Mouse (Mus musculus) embryonic facial prominence, embryonic 10.5 days (tissue): ENCODE measurements around the gene BC025920. TPM values are rescaled to one million over a fixed set of nuclear protein-coding genes. Genes with fewer than 3 reads are reported as not detected.
A peak's percentile ranks its signal among the peaks of the same experiment; 100 is the strongest.

Experiments
- DNase-seq: peaks from one replicate; pipeline ENCODE4 v3.0.0-alpha.2; 2017; ENCODE audit warnings: low spot score
- H3K27ac ChIP-seq: fragments of 300-500 bp; sonication (generic); replicated peaks from 2 replicates; pipeline ENCODE4 v1.5.1; 2016; ENCODE audit warnings: mild to moderate bottlenecking
- H3K27me3 ChIP-seq: fragments of 300-500 bp; sonication (generic); replicated peaks from 2 replicates; pipeline ENCODE4 v1.6.1; 2016; ENCODE audit warnings: low read depth, mild to moderate bottlenecking; ENCODE audit not compliant: poor library complexity, severe bottlenecking
- H3K36me3 ChIP-seq: fragments of 300-500 bp; sonication (generic); replicated peaks from 2 replicates; pipeline ENCODE4 v1.6.1; 2016; ENCODE audit warnings: mild to moderate bottlenecking, moderate library complexity
- H3K4me1 ChIP-seq: fragments of 300-500 bp; sonication (generic); 2 replicates; pipeline ENCODE4 v1.6.1; 2016
- H3K4me3 ChIP-seq: fragments of 300-500 bp; sonication (generic); 2 replicates; pipeline ENCODE4 v1.5.1; 2016; ENCODE audit warnings: mild to moderate bottlenecking, moderate library complexity
- H3K9me3 ChIP-seq: fragments of 300-500 bp; sonication (generic); 2 replicates; pipeline ENCODE4 v1.6.1; 2016; ENCODE audit warnings: mild to moderate bottlenecking
- WGBS: fragments of 180-500 bp; shearing (Covaris S2); methylation state at CpG from one replicate; pipeline ENCODE4 v1.1.7; 2016; 5-methylcytosine and 5-hydroxymethylcytosine counted together
- polyA plus RNA-seq: library from polyadenylated mRNA; unstranded; fragments of >200 nt; fragmentation: Nextera tagmentation; extraction: Ambion mirVana; gene quantifications from 2 replicates; pipeline ENCODE4 v1.2.1, GENCODE M21; 2016

The BC025920 gene
- polyA plus RNA-seq, 1 experiment from 2014 or later, result 2.1 TPM

GRCm38 (mm10) chr10:81568381-81569191 lies 37.5 kb upstream of the BC025920 start:
- H3K9me3 ChIP-seq, result no peaks in the 10 kb centered on the region
- peak; percentile 81 for DNase-seq
- H3K4me3 ChIP-seq, result peak overlapping the region; percentile 39
- H3K36me3 ChIP-seq, result peaks cover 37% of the 10 kb centered on the region
- peak overlapping the region; percentile 82 for H3K27ac ChIP-seq
- H3K4me1 ChIP-seq, result peaks cover 97% of the 10 kb centered on the region
- peaks cover 82% of the 10 kb centered on the region for H3K27me3 ChIP-seq
- 8% methylated on average over 16 of the region's 16 CpGs for WGBS

GRCm38 (mm10) chr10:81569507-81570237 lies 36.4 kb upstream of the BC025920 start:
- Histone ChIP-seq H3K27ac (peak overlapping the region; percentile 82), H3K4me1 (peaks cover 97% of the 10 kb centered on the region), H3K4me3 (peak overlapping the region; percentile 54), H3K9me3 (no peaks in the 10 kb centered on the region), H3K36me3 (peaks cover 29% of the 10 kb centered on the region), H3K27me3 (peaks cover 82% of the 10 kb centered on the region)
- WGBS, result 33% methylated on average over 9 of the region's 9 CpGs
- DNase-seq, result peak; percentile 42

DNA sequence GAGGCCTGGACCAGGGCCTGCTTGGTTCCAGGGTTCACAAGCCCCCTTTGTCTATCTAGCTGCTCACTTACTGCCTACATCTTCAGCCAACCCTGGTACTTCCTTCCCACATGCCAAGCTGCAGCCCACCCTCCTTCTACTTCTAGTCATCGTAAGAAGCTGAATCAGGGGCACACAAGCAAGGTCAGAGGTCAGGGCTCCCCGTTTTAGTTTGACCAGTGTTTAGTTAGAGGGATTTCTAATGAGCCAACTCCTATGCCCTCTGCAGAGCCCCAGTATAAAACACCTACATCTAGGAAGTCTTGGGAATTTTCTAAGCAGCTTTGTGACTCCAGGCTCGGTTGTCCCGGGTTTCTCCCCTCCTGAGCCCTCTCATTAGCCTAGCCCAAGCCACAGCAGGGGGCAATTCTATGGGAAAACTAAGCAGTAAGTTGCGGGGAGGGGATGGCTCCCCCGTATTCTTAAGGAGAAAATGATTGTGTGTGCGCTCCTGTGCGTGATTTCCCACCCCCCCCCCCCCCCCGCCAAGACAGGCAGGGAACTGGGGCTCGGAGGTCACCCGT lies 35.8 kb upstream of the BC025920 start:
- WGBS, result under 1% methylated on average over 10 of the region's 11 CpGs
- Histone ChIP-seq H3K4me1 (peaks cover 97% of the 10 kb centered on the region), H3K4me3 (peak overlapping the region; percentile 54), H3K36me3 (peaks cover 22% of the 10 kb centered on the region), H3K27me3 (peaks cover 82% of the 10 kb centered on the region), H3K9me3 (no peaks in the 10 kb centered on the region), H3K27ac (peak overlapping the region; percentile 82)
- no peak for DNase-seq

DNA sequence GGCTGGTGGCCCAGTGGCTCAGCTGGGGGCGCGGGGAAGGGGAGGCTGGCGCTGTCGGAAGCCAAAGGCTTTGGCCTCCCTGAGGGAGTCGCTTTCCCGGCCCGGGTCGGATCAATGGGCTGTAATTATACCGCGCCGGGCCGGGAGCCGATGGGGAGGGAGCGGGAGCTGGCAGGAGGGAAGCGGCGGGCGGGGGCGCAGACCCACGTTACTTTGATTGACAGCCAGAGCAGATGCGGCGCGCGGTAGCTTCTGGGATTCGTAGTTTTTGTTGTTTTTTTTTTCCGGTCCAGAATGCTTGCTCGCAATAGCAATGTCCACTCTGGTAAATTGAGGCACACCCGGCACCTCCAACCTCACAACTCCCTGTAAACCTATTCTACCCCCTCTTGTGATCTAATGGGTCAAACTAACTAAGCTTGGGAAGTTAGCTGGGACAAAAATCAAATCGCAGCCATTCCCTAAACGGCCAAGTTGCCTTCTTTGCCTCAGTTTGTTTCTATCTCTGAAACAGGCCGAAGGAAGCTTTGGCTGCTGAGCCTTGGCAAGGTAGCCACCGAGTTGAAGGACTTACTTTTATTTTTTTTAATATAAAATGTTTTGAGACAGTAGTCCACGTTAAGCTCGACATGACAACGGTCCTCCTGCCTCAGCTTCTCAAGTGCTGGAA lies 35.1 kb upstream of the BC025920 start:
- peak overlapping the region; percentile 82 for H3K27ac ChIP-seq
- no peaks in the 10 kb centered on the region for H3K9me3 ChIP-seq
- H3K4me3 ChIP-seq, result peak overlapping the region; percentile 54
- peaks cover 97% of the 10 kb centered on the region for H3K4me1 ChIP-seq
- DNase-seq, result peak; percentile 99
- peaks cover 16% of the 10 kb centered on the region for H3K36me3 ChIP-seq
- under 1% methylated on average over 34 of the region's 34 CpGs for WGBS
- H3K27me3 ChIP-seq, result peaks cover 82% of the 10 kb centered on the region

GRCm38 (mm10) chr10:81571501-81571876 lies 34.6 kb upstream of the BC025920 start:
- WGBS, result under 1% methylated on average over 18 of the region's 18 CpGs
- peak overlapping the region; percentile 54 for H3K4me3 ChIP-seq
- peaks cover 96% of the 10 kb centered on the region for H3K4me1 ChIP-seq
- peak; percentile 97 for DNase-seq
- H3K9me3 ChIP-seq, result no peaks in the 10 kb centered on the region
- H3K36me3 ChIP-seq, result peaks cover 11% of the 10 kb centered on the region
- H3K27me3 ChIP-seq, result peaks cover 82% of the 10 kb centered on the region
- peak overlapping the region; percentile 80 for H3K27ac ChIP-seq

- H3K4me3 ChIP-seq, result peak overlapping the region; percentile 54
- 0 out of 2 replicates have a peak, but pooled peaks cover 3% of the 10 kb centered on the region for H3K36me3 ChIP-seq
- H3K27ac ChIP-seq, result peak overlapping the region; percentile 80
- DNase-seq, result no peak
- peaks cover 82% of the 10 kb centered on the region for H3K27me3 ChIP-seq
- WGBS, result 2% methylated on average over 9 of the region's 9 CpGs
- no peaks in the 10 kb centered on the region for H3K9me3 ChIP-seq
- peaks cover 89% of the 10 kb centered on the region for H3K4me1 ChIP-seq
These were observed 33.9 kb upstream of the BC025920 start for GRCm38 (mm10) chr10:81572133-81572671.

DNA sequence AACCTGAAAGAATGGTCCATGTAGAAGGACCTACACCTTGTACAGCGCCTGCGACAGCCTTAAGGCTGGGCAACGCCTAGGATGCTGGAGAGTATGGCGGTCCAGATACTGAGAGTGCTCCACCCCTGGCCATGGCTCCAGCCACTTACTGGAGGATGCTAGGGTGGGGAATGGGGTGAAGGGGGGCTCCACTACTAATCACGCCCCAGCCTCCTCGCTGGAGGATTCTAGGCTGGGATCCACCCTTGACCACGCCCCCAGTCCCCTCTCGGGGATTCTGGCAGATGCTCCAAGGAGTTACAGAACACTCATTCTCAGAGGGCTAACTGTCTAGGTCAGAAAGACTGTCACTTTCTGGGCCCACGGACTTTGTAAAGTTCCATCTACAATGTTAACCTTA lies 33.1 kb upstream of the BC025920 start:
- H3K27me3 ChIP-seq, result peaks cover 82% of the 10 kb centered on the region
- DNase-seq, result no peak
- no peaks in the 10 kb centered on the region for H3K36me3 ChIP-seq
- 6% methylated on average over 9 of the region's 9 CpGs for WGBS
- H3K4me1 ChIP-seq, result peaks cover 81% of the 10 kb centered on the region
- 0 out of 2 replicates have a peak overlapping the region, but pooled peaks have one; percentile 26 for H3K27ac ChIP-seq
- H3K4me3 ChIP-seq, result peak overlapping the region; percentile 54
- H3K9me3 ChIP-seq, result no peaks in the 10 kb centered on the region

DNA sequence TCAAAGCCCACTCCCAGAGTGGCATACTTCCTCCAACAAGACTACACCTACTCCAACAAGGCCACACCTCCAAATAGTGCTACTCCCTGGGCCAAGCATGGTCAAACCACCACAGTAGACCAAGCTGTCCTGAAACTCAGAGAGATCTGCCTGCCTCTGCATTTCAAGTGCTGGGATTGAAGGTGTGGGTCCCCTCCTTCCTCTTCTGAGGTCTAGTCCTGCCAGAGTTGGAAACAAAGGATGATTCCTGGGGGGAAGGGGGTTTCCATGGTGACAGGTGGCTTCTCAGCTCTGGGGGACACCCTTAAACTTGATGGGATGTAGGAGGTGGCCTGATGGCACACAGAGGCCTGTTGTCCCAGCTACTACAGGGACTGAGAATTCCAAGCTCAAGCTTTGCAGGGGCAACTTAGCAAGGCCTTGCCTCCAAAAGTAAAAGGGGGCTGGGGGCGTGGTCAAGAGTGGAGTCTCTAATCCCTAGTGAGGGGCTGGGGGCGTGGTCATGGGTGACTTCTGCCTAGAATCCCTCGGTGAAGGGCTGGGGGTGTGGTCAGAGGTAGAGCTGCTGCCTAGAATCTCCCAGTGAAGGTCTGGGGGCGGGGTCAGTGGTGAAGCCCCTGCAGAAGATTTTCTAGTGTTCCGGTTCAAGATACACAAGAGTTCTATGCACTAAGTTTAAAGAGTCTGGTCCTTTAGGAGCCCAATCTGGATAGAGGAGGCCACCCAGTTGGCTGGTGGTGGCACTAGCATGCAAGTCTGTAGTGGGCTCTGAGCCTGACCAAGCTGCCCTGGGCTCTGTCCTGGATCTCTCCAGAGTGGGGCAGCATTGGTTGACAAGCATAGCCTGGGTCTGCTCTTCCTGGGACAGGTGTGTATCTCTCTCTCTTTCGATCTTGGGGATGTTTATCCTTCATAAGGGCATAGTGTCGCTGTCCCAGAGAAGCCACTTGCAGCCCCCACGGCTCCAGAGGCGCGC lies 31.7 kb upstream of the BC025920 start, which contains the start of gene Tle2:
Gene Tle2, plus strand, starts transcription at position 481 of the 976 bp plus-strand sequence.
- H3K9me3 ChIP-seq, result no peaks in the 10 kb centered on the region
- H3K27me3 ChIP-seq, result peaks cover 82% of the 10 kb centered on the region
- peak within 1 kb of the TSS; percentile 64 for H3K4me3 ChIP-seq
- peak within 1 kb of the TSS; percentile 82 for H3K27ac ChIP-seq
- 18% methylated on average over 10 of the region's 10 CpGs for WGBS
- peak; percentile 43 for DNase-seq
- peaks cover 67% of the 10 kb centered on the region for H3K4me1 ChIP-seq
- H3K36me3 ChIP-seq, result no peaks in the 10 kb centered on the region

- WGBS, result under 1% methylated on average over 30 of the region's 30 CpGs
- Histone ChIP-seq H3K9me3 (no peaks in the 10 kb centered on the region), H3K27me3 (peaks cover 85% of the 10 kb centered on the region), H3K27ac (peak overlapping the region; percentile 82), H3K4me1 (peaks cover 65% of the 10 kb centered on the region), H3K36me3 (no peaks in the 10 kb centered on the region), H3K4me3 (peak overlapping the region; percentile 64)
- DNase-seq, result peak; percentile 73
These were observed 30.9 kb upstream of the BC025920 start for GRCm38 (mm10) chr10:81575208-81575631.

- Histone ChIP-seq H3K9me3 (no peaks in the 10 kb centered on the region), H3K4me3 (peak overlapping the region; percentile 64), H3K4me1 (peaks cover 65% of the 10 kb centered on the region), H3K27me3 (peaks cover 89% of the 10 kb centered on the region), H3K36me3 (no peaks in the 10 kb centered on the region), H3K27ac (peak overlapping the region; percentile 82)
- peak; percentile 34 for DNase-seq
- 2% methylated on average over 6 of the region's 6 CpGs for WGBS
These were observed 30.4 kb upstream of the BC025920 start for GRCm38 (mm10) chr10:81575695-81576094.

GRCm38 (mm10) chr10:81579967-81580366 lies 26.1 kb upstream of the BC025920 start:
- 66% methylated on average over 4 of the region's 4 CpGs for WGBS
- H3K27me3 ChIP-seq, result peaks cover 98% of the 10 kb centered on the region

More at GRCm38 (mm10) chr10:81579967-81580366, 26.1 kb upstream of the BC025920 start:
- H3K4me3 ChIP-seq, result peak overlapping the region; percentile 19; the same call in 1 of the 2 replicates
- H3K4me1 ChIP-seq, result peaks cover 61% of the 10 kb centered on the region
- no peaks in the 10 kb centered on the region; the same call in 1 of the 2 replicates for H3K36me3 ChIP-seq
- no peak for DNase-seq
- no peaks in the 10 kb centered on the region for H3K9me3 ChIP-seq
- H3K27ac ChIP-seq, result no peak overlapping the region
